Mouse (Mus musculus): ENCODE measurements around the gene Abcb6. TPM values are rescaled to one million over a fixed set of nuclear protein-coding genes. Genes with fewer than 3 reads are reported as not detected.

The Abcb6 gene
- polyA plus RNA-seq, 1 experiment from 2014 or later: 39.7 TPM

DNA sequence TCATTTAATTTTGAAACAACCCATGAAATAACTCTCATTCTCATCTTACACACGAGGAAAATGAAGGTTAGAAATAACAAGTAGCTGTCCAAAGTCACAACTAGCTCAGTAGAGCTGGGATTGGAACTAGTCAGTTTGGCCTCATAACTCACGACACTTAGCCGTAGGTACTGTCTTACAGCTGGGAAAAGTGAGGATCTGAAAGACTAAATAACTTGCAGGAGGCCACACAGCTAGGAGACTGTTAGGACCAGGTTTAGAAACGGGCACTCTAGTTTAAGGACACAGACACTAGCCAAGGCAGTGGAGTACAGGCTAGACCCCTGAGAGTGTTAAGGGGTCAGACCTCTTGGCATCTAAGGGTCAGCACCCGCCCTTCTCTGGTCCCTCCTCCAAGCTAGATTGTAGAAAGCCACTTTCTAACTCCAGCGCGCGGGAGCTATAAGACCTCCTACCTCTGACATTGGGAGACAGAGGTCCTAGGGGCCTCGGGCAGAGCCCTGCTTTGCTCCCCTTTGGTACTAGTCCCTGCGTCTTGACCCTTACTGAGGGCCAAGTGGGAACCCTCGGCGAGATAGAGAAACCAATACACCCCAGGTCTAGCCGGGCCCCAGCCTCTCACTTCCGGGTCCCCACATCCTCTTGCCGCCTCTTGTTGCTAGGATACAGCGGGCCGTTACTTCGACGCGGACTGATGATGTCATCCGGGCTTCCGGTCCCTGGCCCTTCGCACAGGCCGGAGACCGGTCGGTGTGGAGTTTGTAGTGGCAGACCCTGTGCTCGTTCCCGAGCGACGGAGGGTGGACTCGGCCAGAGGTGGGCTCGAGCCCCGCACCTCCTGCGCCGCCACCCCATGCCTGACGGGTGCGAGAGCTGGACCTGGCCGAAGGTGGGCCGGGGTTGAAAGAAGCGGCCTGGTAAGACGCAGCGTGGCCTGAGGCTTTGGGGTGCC is 30.2 kb upstream of the Abcb6 start, which contains the start of the genes Glb1l and Stk16:
Gene Glb1l, minus strand, starts transcription at position 678 of the 952 bp plus-strand sequence.
Gene Stk16, plus strand, starts transcription at position 703 of the 952 bp plus-strand sequence.
- WGBS: 7% methylated on average over 42 of the region's 42 CpGs
- peaks cover 28% of the 10 kb centered on the region for H3K4me1 ChIP-seq (replicated peaks; ENCODE audit: control insufficient read depth, insufficient read depth, low read length)
- H3K9ac ChIP-seq: peak within 1 kb of the TSS; percentile 82
- peak within 1 kb of the TSS; percentile 93 for H3K4me2 ChIP-seq (replicated peaks)
- DNase-seq (ENCODE audit: low spot score) (peak; percentile 99), ATAC-seq (ENCODE audit: low FRiP score) (peak; percentile 95)
- no peaks in the 10 kb centered on the region for H3K27me3 ChIP-seq (ENCODE audit: control insufficient read depth, insufficient read depth, low read length)
- peaks cover 31% of the 10 kb centered on the region for H3K36me3 ChIP-seq (replicated peaks; ENCODE audit: control insufficient read depth, insufficient read depth)
- H3K27ac ChIP-seq: 0 out of 2 replicates have a peak within 1 kb of the TSS, but pooled peaks have one; percentile 44
- no peaks in the 10 kb centered on the region for H3K9me3 ChIP-seq (ENCODE audit: control insufficient read depth, low read length)
- H3K4me3 ChIP-seq (replicated peaks; ENCODE audit: low read length): peak within 1 kb of the TSS; percentile 79

DNA sequence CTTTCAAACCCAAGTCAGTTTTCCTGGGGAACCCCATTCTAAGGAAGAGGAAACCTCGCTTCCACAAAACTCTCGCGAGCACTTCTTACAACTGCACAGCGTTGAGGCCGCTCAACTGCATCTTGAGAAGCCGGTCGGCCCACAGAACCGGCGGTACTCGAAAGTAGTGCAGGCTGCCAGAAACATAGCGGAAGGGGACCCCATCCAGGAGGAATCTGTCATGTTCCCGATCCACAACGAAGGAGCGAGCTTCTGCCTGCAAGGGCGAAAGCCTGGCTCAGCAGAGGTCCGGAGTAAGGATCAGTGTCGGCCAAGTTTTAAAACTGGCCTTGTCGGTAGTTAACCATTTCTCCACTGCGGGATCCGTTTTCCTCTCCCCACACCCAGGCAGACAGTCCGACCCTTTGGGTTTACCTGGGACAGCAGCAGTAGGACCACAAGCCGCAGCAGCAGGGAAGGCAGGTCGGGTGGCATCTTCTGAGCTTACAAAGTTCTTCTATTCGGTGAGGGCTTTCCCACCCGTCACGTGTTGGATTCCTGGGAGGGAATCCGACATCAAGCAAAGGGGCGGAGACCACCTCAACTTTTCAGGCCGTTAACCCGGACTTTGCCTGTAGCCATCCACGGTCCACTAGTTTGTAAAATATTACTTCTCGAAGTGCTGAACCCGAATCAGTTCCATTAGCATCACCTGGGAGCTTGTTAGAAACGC is 28.9 kb upstream of the Abcb6 start:
- WGBS: 14% methylated on average over 34 of the region's 34 CpGs
- DNase-seq (ENCODE audit: low spot score): no peak

DNA sequence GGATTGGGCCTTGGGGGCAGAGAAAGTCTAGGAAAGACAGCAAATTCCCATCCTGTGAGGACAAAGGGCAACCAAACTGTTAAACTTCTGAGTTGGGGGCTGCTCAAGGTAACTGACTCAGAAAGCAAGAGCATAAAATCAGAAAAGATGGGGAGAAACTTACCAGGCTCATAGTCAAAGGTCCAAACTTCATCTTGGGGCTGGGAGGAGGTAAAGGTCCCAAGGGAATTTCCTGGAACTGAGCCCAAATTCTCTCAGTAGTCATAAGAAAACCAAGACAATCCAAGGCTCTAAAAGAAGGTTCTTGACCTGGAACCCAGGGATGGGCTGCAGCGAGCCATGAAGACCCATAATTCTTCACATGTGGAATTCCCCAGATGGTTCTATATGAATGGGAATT is 21.0 kb upstream of the Abcb6 start:
- 90% methylated on average over 1 of the region's 1 CpGs for WGBS
- DNase-seq (ENCODE audit: low spot score) (no peak), ATAC-seq (ENCODE audit: low FRiP score) (no peak)
- Histone ChIP-seq H3K4me3 (replicated peaks; ENCODE audit: low read length) (no peak overlapping the region), H3K9ac (no peak overlapping the region), H3K36me3 (replicated peaks; ENCODE audit: control insufficient read depth, insufficient read depth) (peaks cover 31% of the 10 kb centered on the region), H3K4me2 (replicated peaks) (no peak overlapping the region), H3K27ac (no peak overlapping the region), H3K4me1 (replicated peaks; ENCODE audit: control insufficient read depth, insufficient read depth, low read length) (no peaks in the 10 kb centered on the region), H3K9me3 (ENCODE audit: control insufficient read depth, low read length) (no peaks in the 10 kb centered on the region), H3K27me3 (ENCODE audit: control insufficient read depth, insufficient read depth, low read length) (no peaks in the 10 kb centered on the region)

More for the DNA sequence above, 28.9 kb upstream of the Abcb6 start:
- H3K9me3 ChIP-seq (ENCODE audit: control insufficient read depth, low read length): no peaks in the 10 kb centered on the region
- H3K4me1 ChIP-seq (replicated peaks; ENCODE audit: control insufficient read depth, insufficient read depth, low read length): peaks cover 28% of the 10 kb centered on the region
- no peak for ATAC-seq (ENCODE audit: low FRiP score)
- H3K4me3 ChIP-seq (replicated peaks; ENCODE audit: low read length): peak overlapping the region; percentile 25
- no peak overlapping the region for H3K27ac ChIP-seq
- peak overlapping the region; percentile 93 for H3K4me2 ChIP-seq (replicated peaks)
- no peaks in the 10 kb centered on the region for H3K27me3 ChIP-seq (ENCODE audit: control insufficient read depth, insufficient read depth, low read length)
- peak overlapping the region; percentile 52 for H3K9ac ChIP-seq
- peaks cover 22% of the 10 kb centered on the region for H3K36me3 ChIP-seq (replicated peaks; ENCODE audit: control insufficient read depth, insufficient read depth)

DNA sequence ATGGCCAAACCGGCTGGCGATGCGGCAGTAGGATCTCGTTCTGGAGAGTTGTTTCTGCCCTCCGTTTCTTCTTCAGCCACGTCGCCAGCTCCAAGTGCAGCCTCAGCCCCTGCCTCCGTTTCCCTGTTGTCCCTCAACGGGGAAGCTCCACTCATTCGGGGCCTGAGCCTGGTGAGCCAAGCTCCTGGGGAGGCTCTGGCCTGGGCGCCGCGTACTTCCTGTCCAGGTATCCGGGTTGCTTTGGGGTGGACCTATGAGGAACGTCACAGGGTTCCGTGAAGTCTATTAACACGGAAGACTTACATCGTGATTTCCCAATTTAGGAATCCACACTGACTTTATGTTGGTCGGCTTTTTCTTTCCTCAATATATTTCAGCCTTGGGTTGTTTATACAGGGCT is 12.3 kb upstream of the Abcb6 start:
- under 1% methylated on average over 19 of the region's 19 CpGs for whole genome bisulfite sequencing
- peak; percentile 28 for DNase-seq (ENCODE audit: low spot score)

DNA sequence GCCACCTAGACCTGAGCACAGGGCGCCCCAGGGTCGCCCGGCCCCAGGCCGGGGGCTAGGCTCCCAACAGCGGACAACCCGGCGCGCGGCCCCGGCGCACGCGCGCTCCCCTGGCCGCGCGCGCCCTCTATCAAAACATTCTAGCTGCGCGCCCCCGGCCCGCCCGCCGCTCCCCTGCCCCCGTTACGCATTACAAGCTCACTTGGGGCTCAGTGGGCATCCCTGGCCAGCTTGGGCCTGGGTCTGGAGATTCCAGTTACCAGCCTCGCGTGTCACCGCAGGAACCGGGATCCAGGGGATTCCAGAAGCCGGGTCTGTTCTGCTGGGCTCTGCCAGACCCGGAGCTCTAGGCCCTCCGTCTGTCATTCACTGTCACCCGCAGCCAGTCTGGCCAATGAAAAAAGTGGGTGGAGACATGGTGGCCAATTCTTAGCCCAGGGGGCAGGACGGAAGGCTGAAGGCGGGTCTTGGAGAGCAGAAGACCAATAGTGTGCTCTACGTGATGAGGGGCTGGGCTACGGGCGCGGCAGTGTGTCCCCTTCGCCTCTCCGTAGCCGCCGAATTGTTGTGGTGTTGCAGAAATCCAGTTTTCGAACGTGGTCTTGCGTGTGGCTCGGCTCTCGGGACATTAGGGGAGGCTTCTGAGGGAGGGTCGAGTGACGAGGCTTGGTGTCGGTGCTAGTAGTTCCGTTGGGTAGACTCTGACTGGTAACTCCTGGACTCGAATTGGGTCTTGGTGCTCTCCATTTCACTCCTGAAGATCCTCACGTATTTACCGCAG is 11.6 kb upstream of the Abcb6 start, which contains the start of the genes Ankzf1 and Atg9a:
Gene Ankzf1, plus strand, starts transcription at position 530 of the 781 bp plus-strand sequence.
Gene Atg9a, minus strand, starts transcription at position 575 of the 781 bp plus-strand sequence.
- peak within 1 kb of the TSS; percentile 96 for H3K27ac ChIP-seq
- no peaks in the 10 kb centered on the region for H3K9me3 ChIP-seq (ENCODE audit: control insufficient read depth, low read length)
- no peaks in the 10 kb centered on the region for H3K27me3 ChIP-seq (ENCODE audit: control insufficient read depth, insufficient read depth, low read length)
- H3K4me3 ChIP-seq (replicated peaks; ENCODE audit: low read length): peak within 1 kb of the TSS; percentile 78
- peak; percentile 99 for ATAC-seq (ENCODE audit: low FRiP score)
- peaks cover 26% of the 10 kb centered on the region for H3K4me1 ChIP-seq (replicated peaks; ENCODE audit: control insufficient read depth, insufficient read depth, low read length)
- peaks cover 49% of the 10 kb centered on the region for H3K36me3 ChIP-seq (replicated peaks; ENCODE audit: control insufficient read depth, insufficient read depth)
- peak; percentile 93 for DNase-seq (ENCODE audit: low spot score)
- under 1% methylated on average over 54 of the region's 56 CpGs for WGBS
- H3K9ac ChIP-seq: peak within 1 kb of the TSS; percentile 89
- peak within 1 kb of the TSS; percentile 99 for H3K4me2 ChIP-seq (replicated peaks)

More for the DNA sequence above, 12.3 kb upstream of the Abcb6 start:
- H3K4me1 ChIP-seq (replicated peaks; ENCODE audit: control insufficient read depth, insufficient read depth, low read length): peaks cover 26% of the 10 kb centered on the region
- H3K27me3 ChIP-seq (ENCODE audit: control insufficient read depth, insufficient read depth, low read length): no peaks in the 10 kb centered on the region
- H3K4me3 ChIP-seq (replicated peaks; ENCODE audit: low read length): peak overlapping the region; percentile 78
- H3K9me3 ChIP-seq (ENCODE audit: control insufficient read depth, low read length): no peaks in the 10 kb centered on the region
- peaks cover 48% of the 10 kb centered on the region for H3K36me3 ChIP-seq (replicated peaks; ENCODE audit: control insufficient read depth, insufficient read depth)
- peak overlapping the region; percentile 88 for H3K27ac ChIP-seq
- H3K4me2 ChIP-seq (replicated peaks): peak overlapping the region; percentile 99
- ATAC-seq (ENCODE audit: low FRiP score): no peak
- peak overlapping the region; percentile 82 for H3K9ac ChIP-seq

DNA sequence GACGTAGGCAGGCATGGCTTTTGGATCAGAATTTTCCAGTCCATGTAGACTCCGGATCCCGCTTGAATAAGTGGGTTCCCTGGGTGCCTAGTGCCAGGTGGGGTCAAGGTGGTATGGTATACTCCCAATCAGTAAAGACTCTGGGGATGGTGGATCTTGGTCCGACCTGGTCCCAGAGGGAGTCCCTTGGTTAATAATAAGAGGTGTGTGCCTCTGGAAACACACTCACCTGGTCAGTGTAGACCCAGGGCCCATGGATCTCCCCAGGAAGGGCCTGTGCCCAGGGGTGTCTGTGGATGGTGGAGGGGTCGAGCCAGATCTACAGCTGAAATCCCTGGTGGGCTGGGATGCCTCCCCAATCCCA is 11.0 kb upstream of the Abcb6 start:
- no peaks in the 10 kb centered on the region for H3K27me3 ChIP-seq (ENCODE audit: control insufficient read depth, insufficient read depth, low read length)
- peaks cover 49% of the 10 kb centered on the region for H3K36me3 ChIP-seq (replicated peaks; ENCODE audit: control insufficient read depth, insufficient read depth)
- H3K4me2 ChIP-seq (replicated peaks): peak overlapping the region; percentile 92
- peaks cover 26% of the 10 kb centered on the region for H3K4me1 ChIP-seq (replicated peaks; ENCODE audit: control insufficient read depth, insufficient read depth, low read length)
- 43% methylated on average over 5 of the region's 5 CpGs for WGBS
- H3K9ac ChIP-seq: peak overlapping the region; percentile 89
- peak overlapping the region; percentile 78 for H3K4me3 ChIP-seq (replicated peaks; ENCODE audit: low read length)
- no peaks in the 10 kb centered on the region for H3K9me3 ChIP-seq (ENCODE audit: control insufficient read depth, low read length)
- H3K27ac ChIP-seq: peak overlapping the region; percentile 96
- ATAC-seq (ENCODE audit: low FRiP score) (no peak), DNase-seq (ENCODE audit: low spot score) (no peak)

DNA sequence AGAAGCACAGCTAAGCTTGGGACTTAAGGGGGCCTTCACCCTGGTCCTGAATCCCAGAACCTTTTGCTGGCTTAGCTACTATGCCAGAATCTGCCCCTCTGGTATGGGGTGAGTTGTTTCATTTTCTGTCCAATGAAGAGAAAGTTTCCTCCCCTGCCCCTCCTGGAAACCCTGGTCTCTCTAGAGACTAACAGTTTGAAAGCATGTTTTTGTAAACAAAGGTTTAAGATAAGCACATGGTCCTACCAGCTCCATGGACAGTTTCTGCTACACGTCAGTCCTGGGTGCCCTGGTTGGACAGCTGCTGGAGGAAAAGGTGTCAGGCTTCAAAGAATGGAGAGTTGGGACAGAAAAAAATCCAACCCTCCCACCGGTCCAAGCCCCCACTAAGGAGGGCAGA is 10.4 kb upstream of the Abcb6 start:
- DNase-seq (ENCODE audit: low spot score): no peak
- no peak for ATAC-seq (ENCODE audit: low FRiP score)
- Histone ChIP-seq H3K9me3 (ENCODE audit: control insufficient read depth, low read length) (no peaks in the 10 kb centered on the region), H3K27ac (no peak overlapping the region), H3K4me2 (replicated peaks) (peak overlapping the region; percentile 92), H3K36me3 (replicated peaks; ENCODE audit: control insufficient read depth, insufficient read depth) (peaks cover 49% of the 10 kb centered on the region), H3K4me1 (replicated peaks; ENCODE audit: control insufficient read depth, insufficient read depth, low read length) (peaks cover 26% of the 10 kb centered on the region), H3K27me3 (ENCODE audit: control insufficient read depth, insufficient read depth, low read length) (no peaks in the 10 kb centered on the region), H3K9ac (0 out of 2 replicates have a peak overlapping the region, but pooled peaks have one; percentile 89), H3K4me3 (replicated peaks; ENCODE audit: low read length) (no peak overlapping the region)
- WGBS: 76% methylated on average over 2 of the region's 2 CpGs

DNA sequence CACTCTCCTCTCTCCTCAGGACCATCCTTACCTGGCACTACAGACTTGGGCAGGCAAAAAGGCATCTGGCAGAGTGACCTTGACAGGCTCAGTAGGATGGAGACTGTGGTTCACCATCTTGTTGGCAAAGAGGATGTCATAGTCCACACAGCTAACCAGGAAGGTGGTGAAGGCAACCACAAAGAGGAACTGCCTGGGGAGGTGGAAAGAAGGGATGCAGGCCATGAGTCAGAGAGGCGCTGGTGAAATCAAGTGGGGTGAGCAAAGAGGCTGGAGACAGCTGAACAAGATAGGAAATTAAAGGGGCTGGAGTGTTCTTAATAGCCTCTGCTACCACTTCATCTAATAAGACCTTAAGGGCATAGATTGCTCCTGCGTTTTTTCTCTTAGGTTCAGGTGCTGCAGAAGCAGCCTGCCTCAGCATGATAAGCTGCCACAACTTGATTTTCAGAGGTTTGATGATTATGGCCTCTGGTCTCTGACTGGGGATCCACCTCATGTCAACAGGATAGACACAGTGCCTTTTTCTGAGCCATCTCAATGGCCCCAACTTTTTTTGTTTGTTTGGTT is 7.8 kb upstream of the Abcb6 start:
- H3K27ac ChIP-seq: no peak overlapping the region
- ATAC-seq (ENCODE audit: low FRiP score) (no peak), DNase-seq (ENCODE audit: low spot score) (no peak)
- H3K4me2 ChIP-seq (replicated peaks): no peak overlapping the region
- no peak overlapping the region for H3K4me3 ChIP-seq (replicated peaks; ENCODE audit: low read length)
- no peaks in the 10 kb centered on the region for H3K9me3 ChIP-seq (ENCODE audit: control insufficient read depth, low read length)
- H3K27me3 ChIP-seq (ENCODE audit: control insufficient read depth, insufficient read depth, low read length): no peaks in the 10 kb centered on the region
- H3K4me1 ChIP-seq (replicated peaks; ENCODE audit: control insufficient read depth, insufficient read depth, low read length): peaks cover 20% of the 10 kb centered on the region
- 98% methylated on average over 2 of the region's 2 CpGs for WGBS
- H3K9ac ChIP-seq: no peak overlapping the region
- H3K36me3 ChIP-seq (replicated peaks; ENCODE audit: control insufficient read depth, insufficient read depth): peaks cover 68% of the 10 kb centered on the region

Data from hindbrain, embryonic 14.5 days (tissue).